Mouse (Mus musculus) olfactory bulb, adult 2 months (tissue): ENCODE data around the gene Myog.

Experiments
- CTCF ChIP-seq: fragments of 200-500 bp; IDR thresholded peaks from 2 replicates; pipeline ENCODE4 v1.5.1; 2012; ENCODE audit warnings: low read depth, mild to moderate bottlenecking, low read length, moderate library complexity; ENCODE audit not compliant: insufficient read depth
- POLR2A ChIP-seq: fragments of 200-500 bp; IDR thresholded peaks from 2 replicates; pipeline ENCODE4 v1.6.1; 2012; ENCODE audit warnings: mild to moderate bottlenecking, low read depth, low read length, moderate library complexity; ENCODE audit not compliant: insufficient read depth

- TF ChIP-seq CTCF (no peak), POLR2A (no peak)
Measured at GRCm38 (mm10) chr1:134283108-134283507, 6.7 kb upstream of the Myog start.
